Mouse (Mus musculus): ENCODE results near the gene Atp11a.

- TF ChIP-seq TAL1 (IDR thresholded peaks at IDR 0.05; ENCODE audit: low read length) (no peak), GATA1 (IDR thresholded peaks at IDR 0.05; ENCODE audit: low read length) (no peak)
Observed at GRCm38 (mm10) chr8:12799832-12800231, 43.0 kb downstream of the Atp11a start.

All from erythroblast, embryonic 14.5 days (primary cell).